Mouse (Mus musculus) c-Kit-positive CD71-negative TER-119-negative erythroid progenitor cells, embryonic 14.5 days (primary cell): ENCODE results near the gene Rab3b.

Source experiments
- DNase-seq: peaks from one replicate; pipeline ENCODE4 v3.0.0-alpha.2; 2013; ENCODE audit warnings: low read depth

Rab3b gene

GRCm38 (mm10) chr4:108878963-108879822, at the start of gene Rab3b:
Gene Rab3b, plus strand, starts transcription at chr4:108879063.
- DNase-seq, result peak; percentile 18

- no peak for DNase-seq
Measured at GRCm38 (mm10) chr4:108830698-108831097, 48.2 kb upstream of the Rab3b start.

GRCm38 (mm10) chr4:108832916-108833827, 45.7 kb upstream of the Rab3b start, which contains the start of gene Btf3l4:
Gene Btf3l4, minus strand, starts transcription at chr4:108833614.
- DNase-seq, result peak; percentile 81

DNA sequence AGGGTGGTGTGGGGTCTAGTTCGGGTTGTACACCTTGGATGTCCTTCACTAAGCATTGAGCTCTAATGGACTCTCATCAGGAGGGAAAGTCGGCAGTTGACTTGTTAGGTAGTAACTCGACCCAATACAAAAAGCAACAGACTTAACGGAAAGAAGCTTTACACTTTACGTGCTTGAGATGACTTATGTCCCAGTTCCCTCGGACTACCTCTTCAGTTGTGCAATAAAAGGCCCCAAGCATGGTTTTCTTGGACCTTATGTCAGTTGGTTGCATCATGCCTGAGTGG, 45.1 kb upstream of the Rab3b start:
- DNase-seq, result no peak

DNA sequence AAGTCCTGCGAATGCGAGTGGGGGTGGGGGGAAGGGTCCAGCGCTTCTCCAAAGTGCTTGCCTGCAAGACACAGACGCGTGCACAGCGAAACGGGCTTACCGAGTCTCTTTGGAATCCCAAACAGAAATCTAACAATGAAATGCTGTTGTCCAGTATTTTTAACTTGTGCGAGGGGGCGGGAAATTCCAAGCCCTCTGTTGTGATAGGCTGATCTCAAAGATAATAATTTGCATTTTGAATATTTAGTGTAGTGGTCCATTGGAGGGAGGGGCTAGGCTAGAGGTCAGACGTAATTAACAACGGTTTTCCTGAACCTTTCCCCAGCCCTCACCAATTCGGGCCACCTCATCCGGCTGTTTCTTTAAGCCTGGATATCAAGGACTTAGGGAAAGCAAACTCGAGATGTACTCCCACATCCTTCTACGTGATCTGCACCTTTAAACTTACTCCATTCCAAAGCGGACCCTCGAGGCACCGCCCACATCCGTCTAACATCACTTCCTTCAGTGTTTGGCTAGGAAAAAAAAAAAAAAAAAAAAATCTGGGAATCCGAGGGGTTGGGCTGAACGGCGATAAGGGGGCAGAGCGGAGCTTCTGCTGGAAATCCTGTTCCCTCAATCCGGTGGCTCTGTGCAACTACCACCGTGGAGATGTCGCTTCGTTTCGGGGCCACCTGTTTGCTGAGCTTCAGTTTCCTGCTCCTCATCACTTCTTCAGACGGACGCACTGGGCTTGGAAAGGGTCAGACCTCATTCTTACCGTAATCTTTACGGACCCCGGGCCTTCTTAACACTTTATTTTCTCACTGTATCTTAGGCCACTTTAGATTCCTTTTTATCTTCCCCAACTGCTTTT, 44.5 kb upstream of the Rab3b start, which contains the start of gene Txndc12:
Gene Txndc12 (plus strand): TSS at position 487 of the 856 bp plus-strand sequence.
- DNase-seq, result peak; percentile 84

GRCm38 (mm10) chr4:108834971-108835311, 43.9 kb upstream of the Rab3b start:
- no peak for DNase-seq

GRCm38 (mm10) chr4:108835496-108835895, 43.4 kb upstream of the Rab3b start:
- DNase-seq, result no peak

DNA sequence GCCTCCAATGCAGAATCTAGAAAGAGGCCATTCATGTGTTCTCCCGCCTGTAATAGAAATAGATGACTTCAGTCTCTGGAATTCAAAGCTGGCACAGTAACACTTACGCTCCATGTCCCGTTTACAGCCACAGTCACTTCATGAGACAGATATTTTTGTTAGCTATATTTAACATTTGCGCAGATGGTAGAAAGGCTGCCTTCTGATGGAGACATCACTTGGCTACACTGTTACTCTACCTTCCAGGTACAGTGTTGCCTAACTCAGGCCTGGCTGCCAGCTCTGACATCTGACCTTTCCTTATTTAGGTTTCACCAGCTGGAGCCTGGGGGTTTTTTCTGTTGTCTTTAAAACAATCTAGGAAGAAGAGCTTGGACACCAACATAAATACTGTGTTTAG, 40.8 kb upstream of the Rab3b start:
- DNase-seq, result no peak

DNA sequence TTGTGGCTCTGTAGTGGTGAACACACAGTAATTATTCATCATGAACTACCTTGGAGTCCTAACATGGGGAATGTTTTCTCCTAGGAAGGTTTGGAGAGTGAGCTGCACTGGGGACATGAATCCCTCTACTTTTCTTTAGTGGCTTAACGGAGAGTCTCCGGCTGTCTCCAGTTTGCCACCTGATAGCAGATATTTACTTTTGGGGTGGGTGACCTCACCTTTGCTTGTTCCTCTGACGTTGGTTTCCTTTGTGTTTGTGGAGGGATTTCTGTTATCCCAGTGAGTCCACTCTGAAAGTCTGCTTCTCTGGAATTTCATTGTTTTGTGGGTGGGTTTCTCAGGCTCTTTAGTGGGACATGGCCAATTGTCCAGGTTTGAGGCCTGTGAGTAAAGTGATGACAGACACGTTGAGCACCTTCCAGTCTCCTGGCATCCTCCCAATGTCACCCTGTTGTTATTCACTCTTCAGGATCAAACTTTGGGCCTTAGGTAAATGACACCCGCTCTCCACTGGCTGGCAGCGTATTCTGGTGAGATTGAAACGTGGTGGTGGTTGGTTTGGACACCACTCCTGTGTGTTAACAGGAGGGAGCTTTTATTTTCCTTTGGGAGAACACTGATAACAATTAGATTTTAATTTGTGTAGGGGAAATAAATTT, 36.8 kb upstream of the Rab3b start:
- DNase-seq, result no peak

- DNase-seq, result no peak
Measured at GRCm38 (mm10) chr4:108843336-108843735, 35.5 kb upstream of the Rab3b start.

GRCm38 (mm10) chr4:108845824-108846569, 32.9 kb upstream of the Rab3b start:
- DNase-seq, result no peak

DNA sequence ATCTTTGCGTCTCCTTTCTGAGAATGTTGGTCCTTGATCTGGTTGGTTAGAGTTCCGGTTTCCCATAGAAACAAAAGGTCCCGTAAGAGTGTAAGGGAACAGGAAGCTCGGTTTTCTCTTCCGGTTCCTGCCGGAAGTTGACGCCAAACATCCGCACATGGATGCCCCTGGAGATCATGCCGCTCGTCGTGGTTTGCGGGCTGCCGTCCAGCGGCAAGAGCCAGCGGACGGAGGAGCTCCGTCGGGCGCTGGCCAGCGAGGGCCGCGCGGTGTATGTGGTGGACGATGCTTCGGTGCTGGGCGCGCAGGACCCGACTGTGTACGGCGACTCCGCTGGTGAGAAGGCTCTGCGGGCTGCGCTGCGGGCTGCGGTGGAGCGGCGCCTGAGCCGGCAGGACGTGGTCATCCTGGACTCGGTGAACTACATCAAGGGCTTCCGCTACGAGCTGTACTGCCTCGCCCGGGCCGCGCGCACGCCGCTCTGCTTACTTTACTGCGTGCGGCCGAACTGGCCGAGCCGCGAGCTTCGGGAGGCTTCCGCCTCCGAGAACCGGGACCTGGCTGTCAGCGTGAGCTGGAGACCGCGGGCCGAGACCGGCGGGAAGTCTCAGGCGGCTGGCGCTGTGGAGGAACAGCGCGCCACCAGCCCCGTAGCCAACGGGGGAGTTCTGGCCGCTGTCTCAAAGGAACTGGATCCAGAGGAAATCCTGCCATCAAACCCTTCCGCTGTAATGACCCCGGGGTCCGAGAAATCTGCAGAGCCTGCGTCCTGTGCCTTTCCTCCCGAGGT, 31.0 kb upstream of the Rab3b start, which contains the start of gene Kti12:
Gene Kti12 (plus strand): TSS at position 71 of the 790 bp plus-strand sequence.
- DNase-seq, result peak; percentile 67

DNA sequence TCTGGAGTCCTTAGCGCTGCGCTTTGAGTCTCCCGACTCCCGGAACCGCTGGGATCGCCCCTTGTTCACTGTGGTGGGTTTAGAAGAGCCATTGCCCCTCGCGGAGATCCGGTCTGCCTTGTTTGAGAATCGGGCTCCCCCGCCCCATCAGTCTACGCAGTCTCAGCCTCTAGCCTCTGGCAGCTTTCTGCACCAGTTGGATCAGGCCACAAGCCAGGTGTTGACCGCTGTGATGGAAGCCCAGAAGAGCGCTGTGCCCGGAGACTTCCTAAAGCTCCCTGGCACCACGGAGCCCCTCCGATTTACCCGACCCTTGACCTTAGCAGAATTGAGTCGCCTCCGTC, 30.4 kb upstream of the Rab3b start, which contains the start of gene A730015C16Rik:
Gene A730015C16Rik (minus strand): TSS at position 115 of the 344 bp plus-strand sequence.
- no peak for DNase-seq

DNA sequence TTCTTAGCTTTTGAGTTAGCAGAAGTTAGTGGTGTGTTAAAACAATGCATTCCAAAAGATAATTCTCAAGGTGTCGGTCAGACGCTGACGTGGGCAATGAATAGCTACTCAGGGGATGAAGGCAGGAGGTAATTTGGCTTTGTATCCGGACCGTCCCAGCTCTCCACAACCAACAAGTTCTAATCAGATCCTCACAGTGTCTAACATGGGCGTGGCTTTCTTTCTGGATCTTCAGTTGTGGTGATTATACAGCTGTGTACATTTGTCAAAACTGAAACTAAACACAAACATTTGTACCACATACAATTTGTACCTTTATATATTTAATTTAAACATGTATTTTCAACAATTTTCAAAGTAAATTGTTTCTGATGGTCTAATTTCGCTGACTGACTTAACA, 12.1 kb upstream of the Rab3b start:
- no peak for DNase-seq

GRCm38 (mm10) chr4:108869730-108870374, 9.0 kb upstream of the Rab3b start:
- peak; percentile 90 for DNase-seq

DNA sequence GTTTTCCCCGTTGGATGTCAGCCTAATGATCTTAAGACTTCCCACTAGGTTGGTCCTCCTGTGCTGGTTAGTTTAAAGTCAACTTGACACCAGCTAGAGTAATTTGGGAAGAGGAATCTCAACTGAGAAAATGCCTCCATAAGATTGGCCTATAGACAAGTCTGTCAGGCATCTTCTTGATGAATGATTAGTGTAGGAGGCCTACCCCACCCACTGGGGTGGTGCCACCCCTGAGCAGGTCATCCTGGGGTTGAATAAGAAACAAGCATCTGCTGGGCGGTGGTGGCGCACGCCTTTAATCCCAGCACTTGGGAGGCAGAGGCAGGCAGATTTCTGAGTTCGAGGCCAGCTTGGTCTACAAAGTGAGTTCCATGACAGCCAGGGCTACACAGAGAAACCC, 5.1 kb upstream of the Rab3b start:
- DNase-seq, result no peak

- DNase-seq, result no peak
Measured at GRCm38 (mm10) chr4:108877901-108878300, 962 bp upstream of the Rab3b start.

GRCm38 (mm10) chr4:108883815-108884214, 5.0 kb downstream of the Rab3b start:
- DNase-seq, result no peak

GRCm38 (mm10) chr4:108887456-108887855, 8.6 kb downstream of the Rab3b start:
- DNase-seq, result no peak
